In the genomic region with DNA sequence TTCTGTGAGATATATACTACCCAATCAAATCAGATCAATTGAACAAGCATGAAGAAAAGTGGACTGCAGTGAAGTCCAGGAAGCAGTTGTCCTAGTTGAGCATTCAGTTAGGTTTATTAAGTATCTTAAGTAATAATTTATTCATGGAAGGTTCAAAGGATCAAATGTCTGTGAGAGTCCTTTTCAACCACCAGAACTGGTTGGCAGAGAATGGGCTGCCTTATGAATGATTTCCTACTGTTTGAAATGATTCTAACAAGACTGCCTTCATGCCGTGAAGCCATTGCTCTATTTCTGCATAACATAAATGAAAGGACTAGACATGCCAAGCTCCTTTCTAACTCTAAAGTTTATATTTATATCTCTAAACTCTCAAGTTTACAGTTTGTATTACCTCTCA, we compare ENCODE assay signal across 27 mouse cellular contexts.
"Had no signal": no experiment of that assay in that cellular context is flagged by ENCODE, and none has a peak within 500 bp of the region (broad histone marks: within the 10 kb centered on the region; RNA-seq: fewer than 3 reads in every experiment).

No protein-coding gene starts in this region.

- DNase-seq: liver; liver, embryonic 13.5 days; liver, postnatal 0 days; lung, adult 18-20 months; lung, adult 2 months; lung, embryonic 14.5 days; lung, postnatal 10 days; lung, postnatal 14 days; lung, postnatal 36 days; lung, postnatal 4 days; midbrain, embryonic 14.5 days had no signal

- H3K4me3 ChIP-seq: limb, embryonic 10.5 days; limb, embryonic 12.5 days; limb, embryonic 13.5 days; limb, embryonic 15.5 days; liver, embryonic 12.5 days; liver, embryonic 13.5 days; liver, embryonic 15.5 days; lung, embryonic 15.5 days; megakaryocyte, embryonic 14.5 days; midbrain, embryonic 10.5 days; midbrain, embryonic 12.5 days; midbrain, embryonic 13.5 days; midbrain, embryonic 15.5 days; myocyte; neural tube, embryonic 12.5 days had no signal

- H3K36me3 ChIP-seq: limb, embryonic 10.5 days; limb, embryonic 12.5 days; limb, embryonic 13.5 days; limb, embryonic 15.5 days; liver, embryonic 12.5 days; liver, embryonic 13.5 days; liver, embryonic 15.5 days; lung, embryonic 15.5 days; midbrain, embryonic 10.5 days; midbrain, embryonic 12.5 days; midbrain, embryonic 13.5 days; midbrain, embryonic 15.5 days; neural tube, embryonic 12.5 days had no signal

- H3K4me1 ChIP-seq: limb, embryonic 10.5 days; limb, embryonic 12.5 days; limb, embryonic 13.5 days; limb, embryonic 15.5 days; liver, embryonic 12.5 days; liver, embryonic 13.5 days; liver, embryonic 15.5 days; lung, embryonic 15.5 days; megakaryocyte, embryonic 14.5 days; midbrain, embryonic 10.5 days; midbrain, embryonic 12.5 days; midbrain, embryonic 13.5 days; midbrain, embryonic 15.5 days; neural tube, embryonic 12.5 days had no signal

- H3K27me3 ChIP-seq: limb, embryonic 12.5 days; limb, embryonic 13.5 days; limb, embryonic 15.5 days; liver, embryonic 12.5 days; liver, embryonic 13.5 days; liver, embryonic 15.5 days; lung, embryonic 15.5 days; megakaryocyte, embryonic 14.5 days; midbrain, embryonic 12.5 days; midbrain, embryonic 13.5 days; midbrain, embryonic 15.5 days; neural tube, embryonic 12.5 days had no signal

- H3K27ac ChIP-seq: limb, embryonic 10.5 days; limb, embryonic 12.5 days; limb, embryonic 13.5 days; limb, embryonic 15.5 days; liver, embryonic 12.5 days; liver, embryonic 13.5 days; liver, embryonic 14.5 days; liver, embryonic 15.5 days; lung, embryonic 15.5 days; macrophage; midbrain, embryonic 10.5 days; midbrain, embryonic 12.5 days; midbrain, embryonic 13.5 days; midbrain, embryonic 15.5 days; neural tube, embryonic 12.5 days had no signal
